Mouse (Mus musculus) layer of hippocampus, postnatal 36 days (tissue): ENCODE results near the gene Allc. TPM values are rescaled to one million over a fixed set of nuclear protein-coding genes. Genes with fewer than 3 reads are reported as not detected.
A peak's percentile ranks its signal among the peaks of the same experiment; 100 is the strongest.

Experiments used
- DNase-seq, 2 experiments: peaks; one replicate each; pipeline ENCODE4 v3.0.0; 2022
- total RNA-seq, 2 experiments: library from RNA; stranded (reverse); gene quantifications; 2 replicates each; pipeline ENCODE4 v1.2.3; 2021

The Allc gene
- total RNA-seq = under 1 TPM; 0.66 to 0.75 TPM

DNA sequence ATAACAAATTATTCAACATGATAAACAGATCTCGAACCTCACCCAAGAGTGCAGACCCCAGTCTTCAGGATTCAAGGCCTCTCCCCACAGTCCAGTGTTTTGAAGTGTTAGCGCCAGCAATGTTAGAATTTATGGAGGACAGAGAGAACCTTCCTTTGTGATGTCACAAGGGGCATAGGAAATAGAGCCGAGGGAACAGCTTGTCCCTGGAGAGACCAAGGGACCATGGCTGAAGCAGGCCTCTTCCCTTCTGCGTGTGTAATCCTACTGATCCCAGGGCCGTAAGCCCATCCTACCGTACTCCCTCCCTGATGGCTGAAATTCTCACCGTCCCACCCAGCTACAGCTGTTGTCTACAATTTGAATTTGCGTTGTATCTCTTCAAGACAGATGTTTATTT lies at the start of gene Allc:
Gene Allc (minus strand): TSS at position 101 of the 400 bp plus-strand sequence.
- DNase-seq = no peak

DNA sequence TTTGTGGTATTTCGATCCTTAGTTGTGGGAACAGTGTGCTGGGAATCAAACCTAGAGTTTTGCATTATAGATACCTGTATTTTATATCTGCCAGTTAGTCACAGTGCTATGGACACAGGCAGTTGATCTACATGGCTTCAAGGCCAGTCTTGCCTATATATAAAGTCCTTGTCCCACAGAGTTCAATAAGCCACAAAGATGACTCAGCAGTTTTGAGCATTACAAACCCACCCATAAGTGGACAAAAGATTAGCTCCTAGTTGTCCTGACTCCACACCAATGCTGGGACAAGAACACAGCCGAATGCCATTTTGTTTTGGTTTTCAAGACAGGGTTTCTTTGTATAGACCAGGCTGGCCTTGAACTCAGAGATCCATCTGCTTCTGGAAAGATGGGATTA lies 46.1 kb upstream of the Allc start:
- DNase-seq = no peak

DNA sequence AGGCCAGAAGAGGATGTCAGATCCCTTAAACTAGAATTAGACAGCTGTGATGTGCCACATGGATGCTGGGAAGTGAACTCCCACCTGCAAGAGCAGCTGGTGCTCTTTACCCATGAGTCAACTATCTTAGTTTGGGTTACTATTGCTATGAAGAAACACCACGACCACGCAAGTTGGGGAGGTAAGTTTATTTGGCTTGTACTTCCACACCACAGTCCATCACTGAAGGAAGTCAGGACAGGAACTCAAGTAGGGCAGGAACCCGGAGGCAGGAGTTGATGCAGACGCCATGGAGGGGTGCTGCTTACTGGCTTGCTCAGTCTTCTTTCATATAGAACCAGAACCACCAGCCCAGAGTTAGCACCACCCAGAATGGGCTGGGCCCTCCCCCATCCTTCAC lies 44.8 kb upstream of the Allc start:
- DNase-seq = no peak

DNA sequence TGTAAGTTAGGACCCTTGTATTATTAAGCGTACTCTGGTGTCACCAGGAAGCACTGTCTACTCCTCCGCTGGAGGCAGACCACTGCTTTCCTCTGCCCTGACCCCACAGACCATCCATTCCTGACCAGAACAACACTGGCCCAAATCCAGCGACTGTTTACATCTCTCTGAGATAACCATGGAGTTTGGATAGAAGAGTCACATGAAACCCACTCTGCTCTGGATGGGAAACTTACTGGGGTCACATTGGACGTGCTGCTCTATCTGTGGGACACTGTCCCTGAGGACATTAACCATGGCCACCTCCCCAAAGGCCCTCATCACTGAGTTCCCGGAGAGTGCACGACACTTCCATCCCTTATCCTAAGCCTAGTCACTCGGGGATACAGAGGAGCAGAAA lies 43.1 kb upstream of the Allc start:
- no peak for DNase-seq

DNA sequence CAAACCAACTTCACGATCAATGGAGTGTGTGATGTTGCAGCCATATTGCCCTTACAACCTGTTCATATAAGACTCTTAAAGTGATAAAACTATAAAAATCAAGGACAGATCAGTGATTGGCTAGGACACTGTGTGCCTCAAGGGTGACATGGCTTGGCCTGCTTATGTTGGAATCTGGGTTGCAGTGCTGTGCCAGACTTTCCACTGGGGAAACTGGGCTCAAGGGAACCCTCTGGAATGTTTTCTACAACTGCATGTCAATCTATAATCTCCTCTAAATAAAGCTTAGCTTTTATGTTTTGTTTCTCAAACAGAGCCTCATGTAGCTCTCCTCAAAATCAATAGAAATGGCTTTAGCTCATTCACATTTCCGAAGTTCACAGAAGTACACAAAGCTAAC lies 41.9 kb upstream of the Allc start:
- no peak for DNase-seq

DNA sequence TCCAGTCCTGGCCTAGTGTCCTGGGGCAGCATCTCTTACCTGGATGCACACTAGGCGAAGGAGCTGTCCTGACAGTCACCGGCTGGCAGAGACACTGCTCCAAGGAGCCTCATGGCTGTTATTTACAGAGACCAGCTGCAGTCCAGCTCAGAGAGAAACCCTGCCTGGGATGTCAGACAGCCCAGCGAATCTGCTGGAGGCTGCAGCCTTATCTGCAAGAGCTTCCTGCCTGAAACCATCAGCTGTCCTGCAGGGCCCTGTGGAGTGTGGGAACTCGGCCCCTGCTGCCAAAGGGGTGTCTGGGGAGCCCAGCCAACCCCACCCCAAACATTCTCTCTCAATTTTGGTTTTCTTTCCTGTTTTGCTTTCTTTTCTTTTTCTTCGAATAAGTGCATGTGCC lies 40.9 kb upstream of the Allc start, which contains the start of gene Colec11:
Gene Colec11 (minus strand): TSS at position 183 of the 400 bp plus-strand sequence.
- DNase-seq = no peak

DNA sequence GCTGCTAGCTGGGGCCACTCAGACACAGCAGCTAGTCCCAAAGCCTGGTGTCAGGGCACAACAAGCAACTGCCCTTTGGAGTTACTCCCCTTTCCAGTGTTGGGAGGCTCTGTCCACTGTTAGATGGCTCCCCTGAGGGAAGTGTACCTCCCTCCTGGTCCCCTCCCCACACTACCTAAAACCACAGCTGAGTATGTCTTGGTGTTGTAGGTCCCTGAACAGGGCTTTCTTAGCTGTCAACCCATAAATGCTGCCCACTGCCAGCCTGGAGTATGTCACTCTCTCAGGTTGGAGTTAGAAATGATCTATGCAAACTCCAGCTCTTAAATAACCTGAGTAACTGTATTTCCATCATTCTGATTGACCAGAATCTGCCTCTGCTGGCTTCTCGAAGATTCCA lies 40.3 kb upstream of the Allc start:
- DNase-seq = no peak

DNA sequence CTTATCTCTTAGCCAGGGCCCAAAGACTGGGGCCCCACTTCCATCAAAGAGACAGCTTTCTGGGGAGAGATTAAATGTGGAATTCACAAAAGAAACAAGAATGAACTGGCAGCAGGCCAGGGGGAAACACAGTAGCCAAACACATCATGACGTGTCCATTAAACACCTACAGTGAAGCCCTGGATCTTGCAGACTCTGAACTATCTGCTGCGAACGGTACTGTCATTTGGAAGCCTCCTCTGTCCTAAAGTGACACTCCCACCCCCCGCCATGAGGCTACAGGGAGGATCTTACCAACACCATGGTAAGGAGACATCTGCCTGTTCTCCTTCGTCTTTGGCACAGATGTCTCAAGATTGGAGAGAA lies 39.8 kb upstream of the Allc start:
- DNase-seq = peak in 1 of 2 experiments; percentile 18

DNA sequence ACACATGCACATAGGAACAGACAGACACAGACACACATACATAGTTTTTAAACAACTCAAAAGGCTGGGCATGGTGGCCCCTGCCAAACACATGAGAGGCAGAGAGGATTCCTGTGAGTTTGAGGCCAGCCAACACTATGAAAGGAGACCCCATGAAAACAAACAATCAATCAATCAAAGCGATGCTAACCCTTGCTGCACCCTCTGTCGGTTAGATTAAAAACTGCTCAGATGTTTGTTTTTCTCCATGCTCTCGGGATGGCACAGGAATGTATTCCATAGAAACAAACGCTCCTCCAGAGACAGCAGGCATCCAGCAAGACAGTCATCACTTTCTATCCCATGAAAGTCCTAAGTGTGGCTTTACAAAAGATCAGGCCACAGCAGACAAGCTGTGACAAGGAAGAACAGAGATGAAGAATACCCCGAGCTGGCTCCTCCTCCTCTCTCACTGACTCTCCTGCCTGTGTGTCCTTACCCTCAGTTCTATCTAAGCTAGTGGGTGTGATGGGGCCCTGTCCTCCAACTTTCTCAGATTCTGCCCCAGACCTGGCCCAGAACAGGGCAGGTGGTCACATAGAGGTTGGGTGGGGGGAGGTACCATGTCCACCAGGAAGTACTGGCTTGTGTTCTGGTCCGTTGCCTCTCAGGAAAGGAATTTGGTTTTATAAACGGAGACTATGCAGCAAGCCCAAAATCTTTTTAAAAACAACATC lies 39.3 kb upstream of the Allc start:
- DNase-seq = no peak

DNA sequence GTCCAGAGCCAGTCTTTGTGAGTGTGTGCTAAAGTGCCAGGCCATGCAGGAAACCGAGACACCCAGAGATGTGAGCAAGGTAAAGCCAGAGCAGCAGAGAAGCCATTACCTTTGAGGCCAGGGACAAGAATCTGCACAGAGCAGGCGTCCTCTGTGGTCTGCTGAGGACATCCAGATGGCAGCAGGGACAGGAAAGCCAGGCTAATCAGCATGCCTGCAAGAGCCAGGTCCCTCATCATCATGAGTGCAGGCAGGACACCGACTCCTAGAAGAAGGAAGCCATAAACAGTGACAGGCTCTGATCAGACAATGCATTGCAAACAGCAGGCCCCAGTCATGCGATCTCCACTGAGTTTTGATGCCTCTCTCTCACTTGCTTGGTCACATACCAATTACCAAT lies 35.0 kb upstream of the Allc start:
- DNase-seq = no peak

DNA sequence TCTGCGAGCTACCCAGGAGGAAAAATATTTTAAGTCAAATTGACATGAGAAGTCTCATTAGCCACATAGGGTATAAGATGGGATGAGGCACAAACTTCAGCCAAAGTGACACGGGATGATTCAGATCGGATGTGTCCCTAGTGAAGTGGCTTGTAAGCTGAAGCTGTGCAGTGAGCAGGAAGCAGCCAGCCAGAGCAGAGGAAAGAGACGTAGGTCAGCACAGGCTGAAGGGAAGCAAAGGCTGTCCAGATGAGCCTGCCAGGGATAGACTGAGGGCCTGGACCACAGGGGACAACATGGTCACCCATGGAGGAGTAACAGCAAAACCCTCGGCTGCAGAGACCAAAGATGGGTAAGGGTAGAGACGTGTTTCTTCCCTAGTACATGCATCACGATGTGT lies 32.1 kb upstream of the Allc start:
- no peak for DNase-seq

DNA sequence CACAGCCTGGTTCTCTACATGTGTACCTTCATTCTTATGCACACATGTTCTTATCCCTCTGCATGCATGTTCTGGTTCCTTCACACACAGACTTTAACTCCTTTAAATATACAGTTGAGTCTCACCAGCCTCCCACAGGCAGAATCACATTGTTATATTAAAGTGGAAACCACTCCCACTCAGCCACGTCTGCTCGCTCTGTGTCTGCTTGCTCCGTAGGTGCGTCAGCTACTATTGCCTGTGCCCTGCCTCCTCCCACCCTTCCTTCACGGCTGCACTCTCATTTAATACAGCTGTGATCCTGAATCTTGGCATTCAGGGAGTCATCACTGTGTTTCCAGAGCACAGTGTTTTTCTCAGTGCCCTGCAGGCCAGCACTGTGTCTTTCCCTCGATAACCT lies 30.1 kb upstream of the Allc start:
- DNase-seq = no peak

DNA sequence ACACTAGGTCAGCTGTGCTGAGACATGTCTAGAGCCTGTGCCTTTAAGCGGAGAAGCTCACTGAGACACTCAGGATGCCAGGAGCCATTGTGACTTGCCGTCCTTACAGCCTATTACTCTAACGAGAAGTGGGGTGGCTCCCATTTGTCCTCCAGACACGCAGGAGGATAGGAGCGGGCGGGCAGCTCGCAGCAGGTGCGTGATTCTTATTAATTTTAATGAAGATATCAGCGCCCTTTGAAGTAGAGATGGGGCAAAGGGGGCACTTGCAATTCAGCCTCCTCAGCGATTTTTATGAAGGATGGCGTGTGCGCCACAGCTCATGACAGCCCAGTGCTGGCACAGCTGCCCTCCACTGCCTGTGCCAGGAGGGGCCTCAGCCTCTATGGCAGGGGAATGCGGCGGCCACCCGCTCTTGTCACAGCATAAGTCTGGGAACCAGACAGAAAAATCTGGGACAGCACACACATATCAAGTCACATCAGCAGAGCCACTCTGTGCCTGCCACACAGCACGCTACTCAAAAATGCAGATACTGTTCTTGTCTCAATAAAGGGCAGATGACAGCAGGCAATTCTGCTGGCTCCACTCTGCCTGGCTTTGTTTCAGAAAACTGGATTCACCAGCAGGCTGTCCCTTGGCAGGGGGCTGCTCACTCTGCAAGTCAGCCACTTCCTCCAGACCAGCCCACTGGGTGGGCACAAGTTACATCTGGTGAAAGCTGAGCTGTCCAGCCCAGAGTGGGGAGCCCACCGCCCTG lies 25.4 kb upstream of the Allc start:
- peak; percentile 67 to 69 for DNase-seq

DNA sequence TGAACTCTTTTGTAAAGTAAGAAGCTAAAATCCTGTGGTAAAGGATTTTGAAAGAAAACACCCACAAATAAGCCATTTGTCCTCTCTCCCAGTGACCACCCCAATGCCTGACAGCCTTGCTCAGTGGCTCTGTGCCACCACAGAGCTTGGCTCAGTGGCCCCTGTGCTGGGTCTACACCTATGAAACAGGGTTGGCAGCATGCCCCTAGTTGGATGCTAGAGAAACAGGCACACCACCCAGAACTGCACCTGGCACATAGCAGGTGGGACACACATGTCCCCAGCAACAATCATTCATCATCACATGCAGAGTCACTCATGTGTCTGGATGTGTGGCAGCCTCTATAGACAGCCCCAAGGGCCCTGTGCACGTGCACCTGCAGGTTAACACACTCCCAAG lies 21.2 kb upstream of the Allc start:
- DNase-seq = no peak

DNA sequence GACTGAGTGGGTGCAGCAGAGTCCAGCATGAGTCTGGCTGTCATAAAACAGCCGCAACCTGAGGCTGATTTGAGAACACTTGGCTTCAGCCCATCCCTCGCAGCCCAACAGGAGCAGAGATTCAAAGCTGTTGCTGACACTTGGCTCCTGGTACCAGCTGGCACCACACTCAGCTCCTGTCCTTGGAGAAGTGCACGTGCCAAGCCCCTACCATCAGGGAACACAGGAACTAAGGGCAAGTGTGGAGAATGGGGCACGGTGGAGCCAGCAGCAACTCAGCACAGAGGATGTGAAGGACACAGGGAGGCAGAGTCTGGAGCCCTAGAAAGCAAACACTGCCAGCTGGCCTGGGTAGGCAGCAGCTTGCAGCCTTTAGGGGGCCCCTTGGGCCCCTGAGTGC lies 19.9 kb upstream of the Allc start:
- no peak for DNase-seq

DNA sequence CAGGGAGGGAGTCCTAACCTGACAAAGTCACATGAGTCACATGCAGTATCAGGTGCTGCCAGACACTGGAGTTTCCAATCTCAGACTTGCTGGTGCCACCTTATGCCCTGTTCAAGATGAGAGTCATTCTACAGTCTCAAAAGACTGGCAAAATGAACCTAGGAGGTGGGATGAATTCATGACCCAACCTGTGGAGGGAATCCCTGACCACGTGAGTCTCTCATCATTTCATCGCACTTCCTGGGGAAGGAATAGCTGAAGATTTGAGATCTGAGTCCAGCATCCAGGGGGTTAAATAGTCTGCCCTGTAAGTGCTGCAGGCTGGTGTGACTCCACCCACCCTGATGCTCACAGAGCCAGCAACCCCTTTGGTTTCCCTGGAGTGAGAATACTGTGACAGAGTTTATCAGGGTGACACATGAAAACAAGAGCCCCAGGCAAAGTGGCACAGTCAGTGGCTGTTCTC lies 16.2 kb upstream of the Allc start:
- DNase-seq = no peak

DNA sequence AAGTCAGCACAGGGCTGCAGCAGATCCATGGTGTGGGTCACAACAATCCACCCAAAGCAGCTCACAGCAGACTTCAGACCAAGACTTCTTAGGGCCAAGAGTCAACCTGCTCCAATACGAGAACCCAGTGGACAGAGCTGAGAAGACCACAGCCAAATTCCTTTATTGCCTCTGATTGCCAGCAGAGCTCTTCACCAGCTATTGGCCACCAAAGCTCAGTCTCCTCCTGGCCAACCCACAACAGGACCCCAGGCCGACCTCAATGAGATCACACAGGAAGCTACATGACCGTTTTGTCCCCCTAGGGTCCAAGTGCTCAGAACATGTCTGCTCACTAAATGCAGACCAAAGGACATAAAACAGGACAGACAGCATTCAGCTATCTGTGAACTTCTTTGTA lies 15.8 kb upstream of the Allc start:
- no peak for DNase-seq

DNA sequence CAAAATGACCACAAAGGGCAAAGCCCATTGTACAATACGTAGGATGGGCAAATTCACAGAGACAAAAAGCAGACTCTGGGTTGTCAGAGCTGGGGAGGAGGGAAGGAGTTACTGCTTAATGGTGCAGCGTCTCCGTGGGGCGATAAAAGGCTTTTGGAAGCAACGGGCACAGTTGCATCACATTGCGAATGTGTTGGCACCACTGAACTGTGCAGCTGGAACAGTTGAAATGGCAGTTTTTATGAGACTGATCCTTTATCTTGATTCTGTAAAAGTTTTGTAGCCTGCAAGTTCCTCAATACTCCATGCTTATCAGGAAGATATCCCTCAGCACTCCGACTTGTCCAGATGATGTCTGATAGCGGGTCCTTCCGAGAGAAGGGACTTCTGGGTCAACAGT lies 15.4 kb upstream of the Allc start:
- DNase-seq = no peak

DNA sequence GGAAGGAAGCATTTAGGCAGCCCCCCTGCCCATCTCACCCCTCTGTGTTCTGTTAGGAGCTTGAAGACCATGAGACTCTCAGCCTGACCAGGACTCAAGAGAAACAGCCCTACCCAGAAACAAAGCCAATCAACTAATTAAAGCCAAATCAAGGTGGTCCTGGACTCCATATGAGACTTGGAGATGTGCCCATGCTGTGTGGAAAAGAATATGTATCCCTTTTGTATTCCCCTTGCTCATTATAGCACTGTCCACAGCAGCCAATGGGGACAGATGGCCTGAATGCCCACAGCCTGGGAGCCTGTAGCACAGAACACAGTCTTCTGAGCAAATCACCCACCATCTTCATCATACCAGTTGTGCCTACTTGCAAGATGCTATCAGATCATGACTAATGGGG lies 14.5 kb upstream of the Allc start:
- DNase-seq = no peak

DNA sequence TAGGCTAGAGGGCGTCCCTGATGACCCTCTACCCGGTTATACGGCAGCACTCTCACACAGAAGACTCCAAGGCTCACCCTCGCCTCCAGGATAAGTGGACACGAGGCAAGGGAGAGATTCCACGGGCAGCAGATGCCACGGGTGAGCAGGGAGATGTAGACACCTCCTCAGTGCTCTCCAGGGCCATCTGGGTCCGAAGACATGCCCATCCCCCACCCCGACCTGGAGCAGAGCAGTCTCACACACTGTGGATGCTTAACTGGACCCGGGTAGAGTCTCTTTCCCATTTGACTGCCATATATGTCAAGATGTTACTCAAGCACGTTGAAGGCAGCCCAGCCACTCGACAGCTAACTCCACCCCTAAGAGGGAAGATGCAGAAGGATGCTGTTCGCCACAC lies 8.1 kb upstream of the Allc start:
- DNase-seq = no peak

DNA sequence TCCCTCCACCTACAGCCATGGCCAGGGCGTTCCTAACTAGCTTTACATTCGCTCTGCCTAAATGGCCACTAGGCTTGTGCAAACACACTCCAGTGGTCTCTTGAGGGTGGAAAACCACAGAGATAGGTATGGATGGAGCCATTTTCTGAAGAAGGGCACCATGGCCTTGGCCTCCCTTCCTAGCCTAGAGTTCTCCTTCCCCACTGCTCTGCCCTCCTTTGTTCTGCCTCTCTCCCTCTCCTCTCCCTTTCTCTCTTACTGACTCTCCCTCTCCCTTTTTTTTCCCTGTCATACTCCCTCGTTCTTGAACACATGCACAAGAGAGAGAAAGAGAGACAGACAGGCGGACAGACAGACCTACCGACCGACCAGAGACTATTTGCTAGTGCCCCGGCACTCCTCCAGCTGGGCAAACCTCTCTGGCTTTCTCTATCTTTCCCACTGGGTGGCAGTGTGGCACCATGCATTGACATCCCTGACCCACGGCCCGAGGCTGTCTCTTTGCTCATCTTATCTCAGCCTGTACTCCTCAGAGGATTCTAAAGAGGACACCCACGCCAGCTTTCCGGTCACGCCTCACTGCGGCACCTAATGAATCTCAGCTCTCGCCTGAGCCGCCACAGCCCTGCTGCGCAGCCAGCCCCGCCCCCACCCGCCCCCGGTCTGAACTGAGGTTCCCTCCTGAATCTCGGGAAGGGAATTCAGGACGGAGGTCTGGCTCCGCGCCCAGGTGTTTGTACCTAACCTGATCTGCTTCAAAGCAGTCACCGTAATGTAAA lies 7.0 kb upstream of the Allc start:
- DNase-seq = peak; percentile 86 to 88

DNA sequence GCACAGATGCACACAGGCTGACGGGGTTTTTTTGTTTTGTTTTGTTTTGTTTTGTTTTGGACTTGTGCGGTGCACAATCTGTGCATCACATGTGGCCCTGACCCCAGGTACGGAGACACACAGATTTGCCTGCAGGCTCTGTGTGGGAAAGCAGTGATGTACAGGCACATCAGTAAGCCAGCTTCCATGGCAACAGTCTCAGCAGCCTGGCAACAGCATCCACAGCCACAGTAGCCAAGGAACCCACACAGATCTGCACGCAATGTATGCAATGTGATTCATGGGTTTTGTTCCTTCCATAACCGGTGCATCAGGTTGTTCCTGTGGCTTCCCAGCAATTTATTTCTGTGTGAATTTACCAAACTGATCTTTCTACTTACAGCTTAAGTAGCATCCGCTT lies 5.6 kb upstream of the Allc start:
- DNase-seq = peak; percentile 70

DNA sequence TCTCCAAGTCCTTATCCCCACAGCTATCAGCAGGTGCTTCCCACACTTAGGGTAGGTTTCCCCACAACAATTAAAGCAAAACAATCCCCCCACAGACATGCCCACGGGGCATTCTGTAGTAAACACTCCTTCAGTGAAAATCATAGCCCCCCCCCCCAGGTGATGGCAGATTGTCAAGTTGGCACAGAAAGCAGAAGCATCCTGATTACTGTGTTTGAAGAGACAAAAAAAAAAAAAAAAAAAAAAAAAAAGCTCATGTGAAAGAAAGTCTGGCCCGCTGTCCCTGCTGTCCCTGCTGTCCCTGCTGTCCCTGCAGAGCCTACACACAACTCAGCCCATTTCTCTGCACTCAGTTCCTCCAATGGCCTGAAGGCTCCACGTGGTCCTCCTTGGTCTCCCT lies 1.7 kb upstream of the Allc start:
- DNase-seq = no peak
